Mouse (Mus musculus): ENCODE measurements around the gene Togaram2. TPM values are rescaled to one million over a fixed set of nuclear protein-coding genes. Genes with fewer than 3 reads are reported as not detected.
"Not testable (repeated sequence)": the region's sequence is repeated elsewhere in the genome, so short reads cannot be mapped to it uniquely, and the experiment has no call there.

The Togaram2 gene
- polyA plus RNA-seq, 1 experiment from 2014 or later = not detected

- no peaks in the 10 kb centered on the region for H3K36me3 ChIP-seq (ENCODE audit: control insufficient read depth, insufficient read depth, low read length)
Observed at GRCm38 (mm10) chr17:71760536-71760935, 87.5 kb downstream of the Togaram2 start.

GRCm38 (mm10) chr17:71768173-71768572 lies 95.1 kb downstream of the Togaram2 start, which contains the start of gene Clip4:
Clip4 (plus strand) TSS chr17:71768473.
- H3K36me3 ChIP-seq (ENCODE audit: control insufficient read depth, insufficient read depth, low read length); H3K9me3 ChIP-seq (ENCODE audit: control insufficient read depth, low read length); H3K4me3 ChIP-seq (ENCODE audit: low read depth, low read length); H3K9ac ChIP-seq (ENCODE audit: low read length); H3K4me1 ChIP-seq (ENCODE audit: control insufficient read depth, insufficient read depth, low read length); H3K4me2 ChIP-seq (ENCODE audit: low read depth, severe bottlenecking); DNase-seq (ENCODE audit: low spot score); ATAC-seq (ENCODE audit: insufficient number of reproducible peaks, low FRiP score, low TSS enrichment, low read depth); H3K27me3 ChIP-seq (ENCODE audit: control insufficient read depth, insufficient read depth, low read length); H3K27ac ChIP-seq (replicated peaks; ENCODE audit: low read depth, low read length): not testable (repeated sequence)
- 54% methylated on average over 1 of the region's 1 CpGs for WGBS

More at GRCm38 (mm10) chr17:71760536-71760935, 87.5 kb downstream of the Togaram2 start:
- no peaks in the 10 kb centered on the region for H3K9me3 ChIP-seq (ENCODE audit: control insufficient read depth, low read length)
- no peak overlapping the region for H3K27ac ChIP-seq (replicated peaks; ENCODE audit: low read depth, low read length)
- H3K27me3 ChIP-seq (ENCODE audit: control insufficient read depth, insufficient read depth, low read length) = no peaks in the 10 kb centered on the region
- WGBS = 85% methylated on average over 7 of the region's 7 CpGs
- no peak overlapping the region for H3K4me2 ChIP-seq (ENCODE audit: low read depth, severe bottlenecking)
- DNase-seq (ENCODE audit: low spot score) (no peak), ATAC-seq (ENCODE audit: insufficient number of reproducible peaks, low FRiP score, low TSS enrichment, low read depth) (no peak)
- H3K9ac ChIP-seq (ENCODE audit: low read length) = no peak overlapping the region
- no peaks in the 10 kb centered on the region for H3K4me1 ChIP-seq (ENCODE audit: control insufficient read depth, insufficient read depth, low read length)
- no peak overlapping the region for H3K4me3 ChIP-seq (ENCODE audit: low read depth, low read length)

- H3K36me3 ChIP-seq (ENCODE audit: control insufficient read depth, insufficient read depth, low read length) = no peaks in the 10 kb centered on the region
- no peak overlapping the region for H3K4me3 ChIP-seq (ENCODE audit: low read depth, low read length)
- no peaks in the 10 kb centered on the region for H3K27me3 ChIP-seq (ENCODE audit: control insufficient read depth, insufficient read depth, low read length)
- H3K9me3 ChIP-seq (ENCODE audit: control insufficient read depth, low read length) = no peaks in the 10 kb centered on the region
- no peak overlapping the region for H3K4me2 ChIP-seq (ENCODE audit: low read depth, severe bottlenecking)
- 53% methylated on average over 6 of the region's 6 CpGs for WGBS
- ATAC-seq (ENCODE audit: insufficient number of reproducible peaks, low FRiP score, low TSS enrichment, low read depth) = no peak
- no peaks in the 10 kb centered on the region for H3K4me1 ChIP-seq (ENCODE audit: control insufficient read depth, insufficient read depth, low read length)
- H3K9ac ChIP-seq (ENCODE audit: low read length) = no peak overlapping the region
- no peak for DNase-seq (ENCODE audit: low spot score)
- no peak overlapping the region for H3K27ac ChIP-seq (replicated peaks; ENCODE audit: low read depth, low read length)
Observed at GRCm38 (mm10) chr17:71769564-71769963, 96.5 kb downstream of the Togaram2 start.

GRCm38 (mm10) chr17:71770696-71771095 lies 97.6 kb downstream of the Togaram2 start:
- no peaks in the 10 kb centered on the region for H3K9me3 ChIP-seq (ENCODE audit: control insufficient read depth, low read length)
- H3K27ac ChIP-seq (replicated peaks; ENCODE audit: low read depth, low read length) = no peak overlapping the region
- no peaks in the 10 kb centered on the region for H3K4me1 ChIP-seq (ENCODE audit: control insufficient read depth, insufficient read depth, low read length)
- DNase-seq (ENCODE audit: low spot score) = no peak
- ATAC-seq (ENCODE audit: insufficient number of reproducible peaks, low FRiP score, low TSS enrichment, low read depth) = no peak
- no peaks in the 10 kb centered on the region for H3K27me3 ChIP-seq (ENCODE audit: control insufficient read depth, insufficient read depth, low read length)
- H3K4me2 ChIP-seq (ENCODE audit: low read depth, severe bottlenecking) = no peak overlapping the region
- no peak overlapping the region for H3K9ac ChIP-seq (ENCODE audit: low read length)
- H3K4me3 ChIP-seq (ENCODE audit: low read depth, low read length) = no peak overlapping the region
- no peaks in the 10 kb centered on the region for H3K36me3 ChIP-seq (ENCODE audit: control insufficient read depth, insufficient read depth, low read length)
- WGBS = 86% methylated on average over 3 of the region's 3 CpGs

- H3K9me3 ChIP-seq (ENCODE audit: control insufficient read depth, low read length) = peaks cover 4% of the 10 kb centered on the region; the same call in 1 of the 2 replicates
- H3K36me3 ChIP-seq (ENCODE audit: control insufficient read depth, insufficient read depth, low read length) = no peaks in the 10 kb centered on the region
- no peaks in the 10 kb centered on the region for H3K4me1 ChIP-seq (ENCODE audit: control insufficient read depth, insufficient read depth, low read length)
- no peak overlapping the region for H3K9ac ChIP-seq (ENCODE audit: low read length)
- no peak overlapping the region for H3K4me2 ChIP-seq (ENCODE audit: low read depth, severe bottlenecking)
- DNase-seq (ENCODE audit: low spot score) = no peak
- no peak overlapping the region for H3K4me3 ChIP-seq (ENCODE audit: low read depth, low read length)
- no peaks in the 10 kb centered on the region for H3K27me3 ChIP-seq (ENCODE audit: control insufficient read depth, insufficient read depth, low read length)
- ATAC-seq (ENCODE audit: insufficient number of reproducible peaks, low FRiP score, low TSS enrichment, low read depth) = no peak
- no peak overlapping the region for H3K27ac ChIP-seq (replicated peaks; ENCODE audit: low read depth, low read length)
- 79% methylated on average over 4 of the region's 4 CpGs for WGBS
Observed at GRCm38 (mm10) chr17:71774173-71774572, 101.1 kb downstream of the Togaram2 start.

GRCm38 (mm10) chr17:71775279-71775678 lies 102.2 kb downstream of the Togaram2 start:
- DNase-seq (ENCODE audit: low spot score) (no peak), ATAC-seq (ENCODE audit: insufficient number of reproducible peaks, low FRiP score, low TSS enrichment, low read depth) (no peak)
- Histone ChIP-seq H3K27ac (replicated peaks; ENCODE audit: low read depth, low read length) (no peak overlapping the region), H3K27me3 (ENCODE audit: control insufficient read depth, insufficient read depth, low read length) (no peaks in the 10 kb centered on the region), H3K4me2 (ENCODE audit: low read depth, severe bottlenecking) (no peak overlapping the region), H3K9me3 (ENCODE audit: control insufficient read depth, low read length) (peaks cover 4% of the 10 kb centered on the region; the same call in 1 of the 2 replicates), H3K4me1 (ENCODE audit: control insufficient read depth, insufficient read depth, low read length) (no peaks in the 10 kb centered on the region), H3K9ac (ENCODE audit: low read length) (no peak overlapping the region), H3K36me3 (ENCODE audit: control insufficient read depth, insufficient read depth, low read length) (no peaks in the 10 kb centered on the region), H3K4me3 (ENCODE audit: low read depth, low read length) (no peak overlapping the region)
- WGBS = 82% methylated on average over 4 of the region's 4 CpGs

GRCm38 (mm10) chr17:71778696-71779095 lies 105.6 kb downstream of the Togaram2 start:
- Histone ChIP-seq H3K9ac (ENCODE audit: low read length) (no peak overlapping the region), H3K4me2 (ENCODE audit: low read depth, severe bottlenecking) (no peak overlapping the region), H3K9me3 (ENCODE audit: control insufficient read depth, low read length) (peaks cover 4% of the 10 kb centered on the region; the same call in 1 of the 2 replicates), H3K4me3 (ENCODE audit: low read depth, low read length) (no peak overlapping the region), H3K4me1 (ENCODE audit: control insufficient read depth, insufficient read depth, low read length) (0 out of 2 replicates have a peak, but pooled peaks cover 3% of the 10 kb centered on the region), H3K27ac (replicated peaks; ENCODE audit: low read depth, low read length) (no peak overlapping the region), H3K36me3 (ENCODE audit: control insufficient read depth, insufficient read depth, low read length) (no peaks in the 10 kb centered on the region), H3K27me3 (ENCODE audit: control insufficient read depth, insufficient read depth, low read length) (peaks cover 5% of the 10 kb centered on the region; the same call in 1 of the 2 replicates)
- WGBS = 79% methylated on average over 3 of the region's 3 CpGs
- ATAC-seq (ENCODE audit: insufficient number of reproducible peaks, low FRiP score, low TSS enrichment, low read depth) (no peak), DNase-seq (ENCODE audit: low spot score) (no peak)

Data from limb, embryonic 11.5 days (tissue).